Mouse (Mus musculus) liver, postnatal 0 days (tissue): ENCODE data around the gene Lrmda. TPM values are rescaled to one million over a fixed set of nuclear protein-coding genes. Genes with fewer than 3 reads are reported as not detected.

ENCODE experiments used
- ATAC-seq: fragments of 200-750 bp; cut with Nextera tagmentation; 2 replicates; pipeline ENCODE4 v1.8.0; 2017; ENCODE audit warnings: mild to moderate bottlenecking, moderate library complexity
- DNase-seq: peaks from one replicate; pipeline ENCODE4 v3.0.0-alpha.2; 2016
- H3K27ac ChIP-seq: fragments of 300-500 bp; sonication (generic); 2 replicates; pipeline ENCODE4 v1.5.1; 2014; ENCODE audit warnings: antibody characterized with exemption, moderate library complexity, mild to moderate bottlenecking, low read depth
- H3K27me3 ChIP-seq: fragments of 300-500 bp; sonication (generic); 2 replicates; pipeline ENCODE4 v1.6.1; 2014; ENCODE audit warnings: low read length, control low read depth, mixed read lengths; ENCODE audit not compliant: insufficient read depth
- H3K36me3 ChIP-seq: fragments of 300-500 bp; sonication (generic); replicated peaks from 2 replicates; pipeline ENCODE4 v1.6.1; 2014; ENCODE audit warnings: mild to moderate bottlenecking, control low read depth, low read length, moderate library complexity, mixed read lengths; ENCODE audit not compliant: insufficient read depth
- H3K4me1 ChIP-seq: fragments of 300-500 bp; sonication (generic); 2 replicates; pipeline ENCODE4 v1.6.1; 2014; ENCODE audit warnings: antibody characterized with exemption, mild to moderate bottlenecking, control low read depth; ENCODE audit not compliant: insufficient read depth
- H3K4me2 ChIP-seq: fragments of 300-500 bp; sonication (generic); 2 replicates; pipeline ENCODE4 v1.6.1; 2014; ENCODE audit warnings: low read depth, mild to moderate bottlenecking, low read length, moderate library complexity, mixed read lengths
- H3K4me3 ChIP-seq: fragments of 300-500 bp; sonication (generic); 2 replicates; pipeline ENCODE4 v1.5.1; 2014; ENCODE audit warnings: low read depth, low read length
- H3K9ac ChIP-seq: fragments of 300-500 bp; sonication (generic); replicated peaks from 2 replicates; pipeline ENCODE4 v1.6.1; 2014; ENCODE audit warnings: mild to moderate bottlenecking, moderate library complexity
- H3K9me3 ChIP-seq: fragments of 300-500 bp; sonication (generic); 2 replicates; pipeline ENCODE4 v1.6.1; 2016; ENCODE audit warnings: mild to moderate bottlenecking, control low read depth, low read length, mixed read lengths
- CTCF ChIP-seq: sonication (generic); IDR thresholded peaks from 2 replicates; pipeline ENCODE4 v1.5.1; 2016; ENCODE audit warnings: antibody characterized with exemption, low read depth
- EP300 ChIP-seq: IDR thresholded peaks from 2 replicates; pipeline ENCODE4 v1.6.1; 2016; ENCODE audit warnings: antibody characterized with exemption, low read depth, mild to moderate bottlenecking
- WGBS: fragments of 180-500 bp; shearing (Covaris S2); extraction: QIAGEN DNeasy Blood & Tissue Kit; methylation state at CpG from one replicate; pipeline ENCODE4 v1.1.7; 2014; ENCODE audit not compliant: insufficient replicate concordance; 5-methylcytosine and 5-hydroxymethylcytosine counted together
- polyA plus RNA-seq: library from polyadenylated mRNA; unstranded; fragments of >200 nt; fragmentation: Nextera tagmentation; extraction: Ambion mirVana; gene quantifications from 2 replicates; pipeline ENCODE4 v1.2.1, GENCODE M21; 2015

Gene Lrmda
- polyA plus RNA-seq, 1 experiment from 2014 or later = 0.28 TPM

DNA sequence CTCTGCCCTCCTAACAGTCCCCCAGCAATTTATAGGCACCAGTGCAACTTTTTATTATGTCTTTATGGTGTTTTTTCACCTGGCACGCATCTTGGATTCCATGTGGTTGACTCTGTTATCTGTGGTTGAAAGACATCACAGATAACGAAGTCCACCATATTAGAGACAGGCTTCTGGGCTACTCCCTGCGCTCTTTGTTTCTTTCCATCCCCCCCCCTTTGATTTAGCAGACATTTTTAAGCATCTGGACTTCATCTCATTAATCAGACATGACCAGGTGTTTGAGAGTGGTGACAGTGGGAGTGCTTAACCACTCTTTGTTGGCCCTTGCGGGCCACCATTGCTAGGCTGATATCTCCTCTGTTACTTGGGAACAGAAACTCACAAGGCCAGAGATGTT lies 71.8 kb downstream of the Lrmda start:
- H3K4me3 ChIP-seq = no peak overlapping the region
- no peaks in the 10 kb centered on the region for H3K4me1 ChIP-seq
- WGBS = 67% methylated on average over 4 of the region's 4 CpGs
- no peak overlapping the region for H3K4me2 ChIP-seq
- no peak overlapping the region for H3K27ac ChIP-seq
- H3K9ac ChIP-seq = no peak overlapping the region
- H3K9me3 ChIP-seq = no peaks in the 10 kb centered on the region
- DNase-seq (no peak), ATAC-seq (no peak)
- TF ChIP-seq CTCF (no peak), EP300 (no peak)
- H3K27me3 ChIP-seq = no peaks in the 10 kb centered on the region
- H3K36me3 ChIP-seq = no peaks in the 10 kb centered on the region

GRCm38 (mm10) chr14:22093124-22093523 lies 73.6 kb downstream of the Lrmda start:
- WGBS = 79% methylated on average over 8 of the region's 8 CpGs

GRCm38 (mm10) chr14:22101961-22102805 lies 82.7 kb downstream of the Lrmda start:
- H3K4me1 ChIP-seq = 0 out of 2 replicates have a peak, but pooled peaks cover 2% of the 10 kb centered on the region
- DNase-seq (no peak), ATAC-seq (no peak)
- H3K9ac ChIP-seq = no peak overlapping the region
- H3K9me3 ChIP-seq = no peaks in the 10 kb centered on the region
- no peak overlapping the region for H3K4me3 ChIP-seq
- no peak overlapping the region for H3K27ac ChIP-seq
- H3K27me3 ChIP-seq = no peaks in the 10 kb centered on the region
- WGBS = 74% methylated on average over 14 of the region's 14 CpGs
- no peak overlapping the region for H3K4me2 ChIP-seq
- H3K36me3 ChIP-seq = no peaks in the 10 kb centered on the region
- no peak for TF ChIP-seq EP300
- TF ChIP-seq CTCF = no peak

More at GRCm38 (mm10) chr14:22093124-22093523, 73.6 kb downstream of the Lrmda start:
- Histone ChIP-seq H3K36me3 (no peaks in the 10 kb centered on the region), H3K4me3 (no peak overlapping the region), H3K4me1 (no peaks in the 10 kb centered on the region), H3K9me3 (no peaks in the 10 kb centered on the region), H3K4me2 (no peak overlapping the region), H3K27ac (no peak overlapping the region), H3K9ac (no peak overlapping the region), H3K27me3 (no peaks in the 10 kb centered on the region)
- TF ChIP-seq CTCF (no peak), EP300 (no peak)
- no peak for ATAC-seq
- no peak for DNase-seq

DNA sequence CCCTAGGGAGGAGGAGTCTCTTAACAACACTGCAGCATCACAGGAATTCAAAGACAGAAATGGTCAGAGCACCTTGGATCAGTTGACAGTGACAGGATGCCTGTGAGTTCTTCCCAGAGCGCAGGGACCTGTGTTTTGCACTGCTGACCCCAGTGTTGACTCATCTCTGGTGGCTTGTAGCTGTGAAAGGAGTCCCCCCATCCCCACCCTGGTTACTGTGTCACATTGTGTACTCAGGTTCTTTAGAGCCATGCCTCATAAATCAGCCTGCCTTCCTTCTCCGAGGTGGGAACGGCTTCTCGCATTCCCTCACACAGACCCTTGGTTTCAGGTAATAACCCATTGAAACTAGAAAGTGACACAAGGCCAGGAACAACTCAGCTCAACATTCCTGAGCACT lies 86.3 kb downstream of the Lrmda start:
- Histone ChIP-seq H3K4me2 (no peak overlapping the region), H3K9ac (no peak overlapping the region), H3K27me3 (no peaks in the 10 kb centered on the region), H3K36me3 (no peaks in the 10 kb centered on the region), H3K4me1 (0 out of 2 replicates have a peak, but pooled peaks cover 2% of the 10 kb centered on the region), H3K27ac (no peak overlapping the region), H3K9me3 (no peaks in the 10 kb centered on the region), H3K4me3 (no peak overlapping the region)
- 72% methylated on average over 4 of the region's 4 CpGs for WGBS
- DNase-seq (no peak), ATAC-seq (no peak)
- no peak for TF ChIP-seq CTCF

DNA sequence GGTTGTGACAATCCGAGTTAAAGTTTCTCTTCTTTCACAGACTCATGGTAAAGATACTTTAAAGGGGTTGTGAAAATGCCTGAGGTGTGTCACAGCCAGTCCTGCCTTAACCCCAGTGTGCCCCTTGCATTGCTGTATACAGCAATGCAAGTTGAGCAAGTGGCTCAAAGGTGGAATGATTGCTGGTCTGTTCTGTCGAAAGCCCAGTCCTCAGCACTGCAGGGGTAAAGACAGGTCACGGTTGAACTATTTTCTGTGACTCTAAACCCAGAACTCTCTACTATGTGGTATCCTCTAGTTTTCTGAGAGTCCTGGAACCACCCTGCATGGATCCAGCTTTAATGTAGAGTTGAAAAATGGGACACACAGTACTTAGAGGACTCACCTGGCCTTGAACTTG lies 87.3 kb downstream of the Lrmda start:
- Histone ChIP-seq H3K27me3 (no peaks in the 10 kb centered on the region), H3K9ac (no peak overlapping the region), H3K36me3 (no peaks in the 10 kb centered on the region), H3K4me3 (no peak overlapping the region), H3K4me2 (no peak overlapping the region), H3K4me1 (0 out of 2 replicates have a peak, but pooled peaks cover 2% of the 10 kb centered on the region), H3K9me3 (no peaks in the 10 kb centered on the region), H3K27ac (no peak overlapping the region)
- no peak for TF ChIP-seq CTCF
- TF ChIP-seq EP300 = no peak
- DNase-seq = no peak
- ATAC-seq = no peak
- WGBS = 63% methylated on average over 3 of the region's 3 CpGs

DNA sequence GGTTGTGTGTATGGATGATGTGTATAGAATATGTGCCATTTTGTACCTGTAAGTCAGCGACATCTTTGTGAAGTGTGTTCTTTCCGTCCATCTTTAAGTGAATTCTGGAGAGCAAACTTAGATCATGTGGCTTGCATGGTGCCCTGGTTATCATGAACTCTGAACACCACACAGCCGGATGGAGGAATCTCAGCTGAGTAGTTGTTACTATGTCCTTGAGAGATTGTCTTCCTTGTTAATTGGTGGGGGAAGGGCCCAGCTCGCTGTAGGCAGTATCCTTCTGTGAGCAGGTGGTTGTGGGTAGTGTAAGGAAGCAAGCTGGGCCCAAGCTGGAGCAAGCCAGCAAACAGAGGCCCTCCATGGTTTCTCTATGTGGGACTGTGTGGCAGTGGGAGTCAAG lies 89.9 kb downstream of the Lrmda start:
- H3K9me3 ChIP-seq = no peaks in the 10 kb centered on the region
- no peak overlapping the region for H3K4me2 ChIP-seq
- H3K9ac ChIP-seq = no peak overlapping the region
- H3K4me3 ChIP-seq = no peak overlapping the region
- ATAC-seq = no peak
- H3K27ac ChIP-seq = no peak overlapping the region
- no peak for DNase-seq
- no peaks in the 10 kb centered on the region for H3K4me1 ChIP-seq
- no peaks in the 10 kb centered on the region for H3K36me3 ChIP-seq
- no peak for TF ChIP-seq CTCF
- TF ChIP-seq EP300 = no peak
- no peaks in the 10 kb centered on the region for H3K27me3 ChIP-seq
- 68% methylated on average over 4 of the region's 4 CpGs for WGBS
